Mouse (Mus musculus) heart, embryonic 14.5 days (tissue): ENCODE measurements around the gene Ggt5. TPM values are rescaled to one million over a fixed set of nuclear protein-coding genes. Genes with fewer than 3 reads are reported as not detected.

Experiments
- ATAC-seq: fragments of 200-750 bp; cut with Nextera tagmentation; 2 replicates; pipeline ENCODE4 v1.8.0; 2017; ENCODE audit warnings: low read depth, moderate TSS enrichment; ENCODE audit not compliant: insufficient number of reproducible peaks, insufficient read depth, low FRiP score
- H3K27ac ChIP-seq, 2 experiments: fragments of 200-500 bp in 1 of 2; fragments of 300-500 bp in 1 of 2; sonication (generic) in 1 of 2; replicated peaks in 1 of 2; 2 replicates each; pipeline ENCODE4 v1.5.1; 2012 to 2014; ENCODE audit warnings: low read depth in 2 of 2, low read length in 2 of 2, control low read depth in 1 of 2, mild to moderate bottlenecking in 1 of 2, mixed read lengths in 1 of 2; ENCODE audit not compliant: control insufficient read depth in 1 of 2, insufficient read depth in 1 of 2
- H3K27me3 ChIP-seq: fragments of 300-500 bp; sonication (generic); 2 replicates; pipeline ENCODE4 v1.6.1; 2014; ENCODE audit warnings: mild to moderate bottlenecking, low read length, control low read depth; ENCODE audit not compliant: control insufficient read depth, insufficient read depth
- H3K36me3 ChIP-seq: fragments of 300-500 bp; sonication (generic); 2 replicates; pipeline ENCODE4 v1.6.1; 2014; ENCODE audit warnings: mild to moderate bottlenecking, control low read depth, low read length, mixed read lengths; ENCODE audit not compliant: control insufficient read depth, insufficient read depth
- H3K4me1 ChIP-seq, 2 experiments: fragments of 200-500 bp in 1 of 2; fragments of 300-500 bp in 1 of 2; sonication (generic) in 1 of 2; 2 replicates each; pipeline ENCODE4 v1.6.1; 2012 to 2014; ENCODE audit warnings: low read length in 2 of 2, control low read depth in 1 of 2, mixed read lengths in 1 of 2; ENCODE audit not compliant: control insufficient read depth in 2 of 2, insufficient read depth in 2 of 2
- H3K4me2 ChIP-seq: fragments of 300-500 bp; sonication (generic); 2 replicates; pipeline ENCODE4 v1.6.1; 2014; ENCODE audit warnings: mild to moderate bottlenecking, low read length
- H3K4me3 ChIP-seq, 2 experiments: fragments of 200-500 bp in 1 of 2; fragments of 300-500 bp in 1 of 2; sonication (generic) in 1 of 2; 2 replicates each; pipeline ENCODE4 v1.5.1; 2012 to 2014; ENCODE audit warnings: low read length in 2 of 2, mild to moderate bottlenecking in 2 of 2, control low read depth in 1 of 2, low read depth in 1 of 2, moderate library complexity in 1 of 2; ENCODE audit not compliant: control insufficient read depth in 1 of 2, insufficient read depth in 1 of 2
- H3K9ac ChIP-seq: fragments of 300-500 bp; sonication (generic); 2 replicates; pipeline ENCODE4 v1.6.1; 2014; ENCODE audit warnings: mild to moderate bottlenecking, low read length
- H3K9me3 ChIP-seq: fragments of 300-500 bp; sonication (generic); 2 replicates; pipeline ENCODE4 v1.6.1; 2016; ENCODE audit warnings: low read length, control low read depth; ENCODE audit not compliant: control insufficient read depth
- WGBS: fragments of 180-500 bp; shearing (Covaris S2); extraction: QIAGEN DNeasy Blood & Tissue Kit; methylation state at CpG from one replicate; pipeline ENCODE4 v1.1.7; 2014; 5-methylcytosine and 5-hydroxymethylcytosine counted together
- polyA plus RNA-seq: library from polyadenylated mRNA; unstranded; fragments of >200 nt; fragmentation: Nextera tagmentation; extraction: Ambion mirVana; gene quantifications from 2 replicates; pipeline ENCODE4 v1.2.1, GENCODE M21; 2014

Gene Ggt5
- polyA plus RNA-seq, 1 experiment from 2014 or later = 7.6 TPM

- Histone ChIP-seq H3K36me3 (peaks cover 62% of the 10 kb centered on the region), H3K4me2 (no peak overlapping the region), H3K4me1 (peaks cover 2 to 9% of the 10 kb centered on the region in 2 experiments; a peak in 3 of 4 replicates), H3K27me3 (no peaks in the 10 kb centered on the region), H3K9me3 (no peaks in the 10 kb centered on the region), H3K27ac (no peak overlapping the region), H3K4me3 (no peak overlapping the region), H3K9ac (no peak overlapping the region)
- ATAC-seq = no peak
- WGBS = 87% methylated on average over 3 of the region's 3 CpGs
Observed at GRCm38 (mm10) chr10:75661876-75662275, 72.7 kb downstream of the Ggt5 start.

GRCm38 (mm10) chr10:75662575-75662974 is 73.4 kb downstream of the Ggt5 start:
- no peaks in the 10 kb centered on the region for H3K27me3 ChIP-seq
- ATAC-seq = no peak
- no peaks in the 10 kb centered on the region for H3K9me3 ChIP-seq
- no peak overlapping the region for H3K27ac ChIP-seq
- H3K4me3 ChIP-seq = no peak overlapping the region
- no peak overlapping the region for H3K4me2 ChIP-seq
- H3K36me3 ChIP-seq = peaks cover 55% of the 10 kb centered on the region
- H3K9ac ChIP-seq = no peak overlapping the region
- H3K4me1 ChIP-seq = peaks cover 4 to 9% of the 10 kb centered on the region in 2 experiments; a peak in 3 of 4 replicates
- 92% methylated on average over 4 of the region's 4 CpGs for WGBS

GRCm38 (mm10) chr10:75664673-75665270 is 75.6 kb downstream of the Ggt5 start:
- Histone ChIP-seq H3K9ac (no peak overlapping the region), H3K27me3 (no peaks in the 10 kb centered on the region), H3K36me3 (peaks cover 41% of the 10 kb centered on the region), H3K9me3 (no peaks in the 10 kb centered on the region), H3K4me3 (no peak overlapping the region), H3K4me1 (peaks cover 7 to 16% of the 10 kb centered on the region in 2 experiments; a peak in 3 of 4 replicates), H3K4me2 (no peak overlapping the region), H3K27ac (no peak overlapping the region)
- ATAC-seq = no peak
- WGBS = 89% methylated on average over 6 of the region's 6 CpGs

- Histone ChIP-seq H3K9me3 (no peaks in the 10 kb centered on the region), H3K27me3 (no peaks in the 10 kb centered on the region), H3K9ac (peak overlapping the region; percentile 89), H3K27ac (0 out of 4 replicates have a peak overlapping the region, but pooled peaks of 1 of the 2 experiments have one; percentile 82), H3K4me3 (peak overlapping the region; percentile 85 to 94), H3K4me1 (peaks cover 7 to 16% of the 10 kb centered on the region in 2 experiments; a peak in 3 of 4 replicates), H3K4me2 (peak overlapping the region; percentile 75), H3K36me3 (peaks cover 34% of the 10 kb centered on the region)
- no peak for ATAC-seq
- WGBS = 39% methylated on average over 4 of the region's 4 CpGs
Observed at GRCm38 (mm10) chr10:75666451-75667030, 77.4 kb downstream of the Ggt5 start.

Other genes starting within 250 kb of the Ggt5 start
- 0.65 and 0.75 TPM in 2 replicates for gene Upb1, start 188.2 kb upstream of the Ggt5 start, polyA plus RNA-seq
- gene Snrpd3, start 71.8 kb upstream of the Ggt5 start, polyA plus RNA-seq = 90.6 and 92.9 TPM in 2 replicates
- 32.8 and 39.7 TPM in 2 replicates for gene Gucd1, start 71.4 kb upstream of the Ggt5 start, polyA plus RNA-seq
- gene Lrrc75b, start 29.0 kb upstream of the Ggt5 start, polyA plus RNA-seq = 1.1 and 2.7 TPM in 2 replicates
- gene Ggt1, start 27.7 kb upstream of the Ggt5 start, polyA plus RNA-seq = 0.69 and 1.4 TPM in 2 replicates
- gene Susd2, start 54.7 kb downstream of the Ggt5 start, polyA plus RNA-seq = 11.7 and 13.3 TPM in 2 replicates
- 27.0 and 30.8 TPM in 2 replicates for gene Cabin1, start 175.0 kb downstream of the Ggt5 start, polyA plus RNA-seq
- gene Ddt, start 184.1 kb downstream of the Ggt5 start, polyA plus RNA-seq = 35.9 and 37.5 TPM in 2 replicates
- not detected in 2 replicates for gene Gm20441, start 191.6 kb downstream of the Ggt5 start, polyA plus RNA-seq
- gene Gstt3, start 192.1 kb downstream of the Ggt5 start, polyA plus RNA-seq = 3.2 and 5.0 TPM in 2 replicates
- 8.6 and 13.5 TPM in 2 replicates for gene Gstt1, start 209.2 kb downstream of the Ggt5 start, polyA plus RNA-seq
- gene Gstt4, start 233.2 kb downstream of the Ggt5 start, polyA plus RNA-seq = not detected in 2 replicates
- gene Gstt2, start 248.1 kb downstream of the Ggt5 start, polyA plus RNA-seq = 12.6 and 13.5 TPM in 2 replicates